Mouse (Mus musculus) forebrain, embryonic 14.5 days (tissue): Measurements from ENCODE around the gene Akap13. TPM values are rescaled to one million over a fixed set of nuclear protein-coding genes. Genes with fewer than 3 reads are reported as not detected.

Experiments
- microRNA-seq: library from miRNA; unstranded; fragments of <30 nt; microRNA quantifications from one replicate; pipeline ENCODE4, GENCODE M21; 2016
- polyA plus RNA-seq: library from polyadenylated mRNA; unstranded; fragments of >200 nt; fragmentation: Nextera tagmentation; extraction: Ambion mirVana; gene quantifications from 2 replicates; pipeline ENCODE4 v1.2.1, GENCODE M21; 2014

The Akap13 gene
- polyA plus RNA-seq, 1 experiment from 2014 or later: 9.8 TPM

Small RNA genes within 50 kb of the gene (microRNA-seq; reads per million reads assigned to microRNA genes)
- not detected for gene Gm23251

Other genes with a start within 250 kb of the Akap13 start
- gene Sv2b, start 146.3 kb upstream of the Akap13 start, polyA plus RNA-seq: 8.4 and 10.4 TPM in 2 replicates